In the genomic region with DNA sequence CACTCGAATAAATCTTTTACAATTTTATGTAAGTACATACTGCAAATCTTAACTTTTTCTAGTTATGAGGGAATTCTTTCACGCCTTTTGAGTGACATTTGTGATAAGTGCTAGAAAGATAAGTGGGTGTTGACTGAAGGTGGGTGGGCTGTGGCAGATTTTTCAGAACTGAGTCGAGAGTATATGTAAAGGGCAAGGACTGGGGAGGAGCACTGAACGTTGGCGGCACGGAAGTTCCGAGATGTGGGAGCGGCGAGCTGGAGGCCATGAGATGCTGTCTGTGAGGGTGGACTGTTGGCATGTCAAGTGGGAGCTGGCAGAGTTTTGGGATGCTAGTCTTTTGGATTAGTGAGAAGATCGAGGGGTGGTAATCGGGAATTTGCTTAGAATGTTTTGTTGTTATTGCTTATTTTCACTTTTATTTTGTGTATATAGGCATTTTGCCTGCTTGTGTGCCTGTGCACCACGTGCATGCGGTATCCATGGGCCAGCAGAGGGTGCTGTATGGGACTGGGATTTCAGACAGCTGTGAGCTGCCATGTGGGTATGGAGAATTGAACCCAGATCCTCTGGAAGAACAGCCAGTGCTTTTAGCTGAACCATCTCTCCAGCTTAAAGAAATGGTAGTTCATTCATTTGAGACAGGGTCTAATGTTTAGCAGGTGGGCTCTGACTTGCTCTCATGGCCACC, we compare ENCODE assay signal across 18 mouse cellular contexts. TPM values are rescaled to one million over a fixed set of nuclear protein-coding genes. Genes with fewer than 3 reads are reported as not detected.
DNase-seq lines count a peak whose midpoint lies in the region.
"Had no signal": no experiment of that assay in that cellular context is flagged by ENCODE, and none has a peak within 500 bp of the region (broad histone marks: within the 10 kb centered on the region; RNA-seq: fewer than 3 reads in every experiment).

No protein-coding gene starts in this region.

- no peaks in the 10 kb centered on the region; the same call in 1 of the 2 replicates for H3K36me3 ChIP-seq in embryonic facial prominence, embryonic 10.5 days (replicated peaks)
- H3K36me3 ChIP-seq: limb, embryonic 15.5 days had no signal

- no peaks in the 10 kb centered on the region for H3K9me3 ChIP-seq in embryonic facial prominence, embryonic 10.5 days
- H3K9me3 ChIP-seq: embryonic facial prominence, embryonic 13.5 days; hindbrain, embryonic 15.5 days; limb, embryonic 15.5 days; midbrain, embryonic 10.5 days; neural tube, embryonic 13.5 days had no signal

- intact Hi-C loops in left cerebral cortex, postnatal 36 days (cut with DNase I): no loop called here
- intact Hi-C loops in left cerebral cortex, postnatal 4 days (cut with DNase I): no loop called here

- 89% methylated on average over 13 of the region's 13 CpGs for WGBS in embryonic facial prominence, embryonic 10.5 days

- H3K4me1 ChIP-seq in embryonic facial prominence, embryonic 10.5 days: no peaks in the 10 kb centered on the region
- H3K4me1 ChIP-seq: embryonic facial prominence, embryonic 13.5 days; hindbrain, embryonic 15.5 days; limb, embryonic 15.5 days; midbrain, embryonic 10.5 days; neural tube, embryonic 13.5 days had no signal

- no peak overlapping the region for H3K4me3 ChIP-seq in embryonic facial prominence, embryonic 10.5 days
- H3K4me3 ChIP-seq: embryonic facial prominence, embryonic 13.5 days; hindbrain, embryonic 15.5 days; limb, embryonic 15.5 days; midbrain, embryonic 10.5 days; neural tube, embryonic 13.5 days had no signal

- H3K27ac ChIP-seq in embryonic facial prominence, embryonic 10.5 days (replicated peaks): no peak overlapping the region
- H3K27ac ChIP-seq: embryonic facial prominence, embryonic 13.5 days; hindbrain, embryonic 15.5 days; kidney, postnatal 0 days; limb, embryonic 15.5 days; midbrain, embryonic 10.5 days; neural tube, embryonic 13.5 days had no signal

- no peaks in the 10 kb centered on the region for H3K27me3 ChIP-seq in embryonic facial prominence, embryonic 10.5 days (replicated peaks; ENCODE audit: low read depth, poor library complexity, severe bottlenecking)
- H3K27me3 ChIP-seq: embryonic facial prominence, embryonic 13.5 days; hindbrain, embryonic 15.5 days; limb, embryonic 15.5 days; neural tube, embryonic 13.5 days had no signal

- peak; percentile 16 to 24 for DNase-seq in left cerebral cortex, postnatal 36 days (ENCODE audit: low spot score in 2 of 2)
- no peak for DNase-seq in left cerebral cortex, postnatal 4 days
- peak; percentile 33 to 56 for DNase-seq in right cerebral cortex, adult 2 months (ENCODE audit: low spot score in 2 of 2)
- DNase-seq in right cerebral cortex, postnatal 14 days: no peak
- DNase-seq in brain, adult 2 months (ENCODE audit: low read depth, low spot score): peak; percentile 71
- DNase-seq in embryonic facial prominence, embryonic 10.5 days (ENCODE audit: low spot score): no peak
- no peak for DNase-seq in urinary bladder, adult 18-20 months (ENCODE audit: low spot score in 2 of 2)
- DNase-seq: cerebellum, adult 8-10 months; gastrocnemius, postnatal 14 days; heart, postnatal 10 days; lung, postnatal 36 days; thymus, postnatal 14 days had no signal

RNA-seq across cellular contexts. Expression of a gene that starts 15.4 kb away (rescaled TPM):
- total RNA-seq in left cerebral cortex, postnatal 36 days (2021): 10 to 100 TPM; 13.6 to 14.0 TPM
- 10 to 100 TPM; 26.5 to 28.1 TPM for total RNA-seq in left cerebral cortex, postnatal 4 days (2021)
- polyA plus RNA-seq in embryonic facial prominence, embryonic 10.5 days (2016; fragmentation: Nextera tagmentation; extraction: Ambion mirVana): 64.1 and 68.1 TPM in 2 replicates

RNA-seq across cellular contexts. Expression of a gene that starts 15.6 kb away (rescaled TPM):
- 10 to 100 TPM; 21.4 to 24.1 TPM for total RNA-seq in left cerebral cortex, postnatal 36 days (2021)
- 10 to 100 TPM; 19.0 to 23.7 TPM for total RNA-seq in left cerebral cortex, postnatal 4 days (2021)
- polyA plus RNA-seq in embryonic facial prominence, embryonic 10.5 days (2016; fragmentation: Nextera tagmentation; extraction: Ambion mirVana): 16.0 and 16.8 TPM in 2 replicates

RNA-seq across cellular contexts. Expression of a gene that starts 51.3 kb away (rescaled TPM):
- total RNA-seq in left cerebral cortex, postnatal 36 days (2021): 100 to 1,000 TPM; 405 to 410 TPM
- total RNA-seq in left cerebral cortex, postnatal 4 days (2021): 100 to 1,000 TPM; 250 to 254 TPM
- 66.6 and 69.5 TPM in 2 replicates for polyA plus RNA-seq in embryonic facial prominence, embryonic 10.5 days (2016; fragmentation: Nextera tagmentation; extraction: Ambion mirVana)

Comparison
In these comparisons a context has a peak if more than half of its experiments do, and no peak if none do; other contexts are left out.
1. DNase-seq: peak in left cerebral cortex, postnatal 36 days (2 of 2), right cerebral cortex, adult 2 months (2 of 2) and brain, adult 2 months (single experiment); none in left cerebral cortex, postnatal 4 days (single experiment), right cerebral cortex, postnatal 14 days (single experiment), embryonic facial prominence, embryonic 10.5 days (single experiment) and urinary bladder, adult 18-20 months (0 of 2).